Mouse (Mus musculus): ENCODE measurements around the gene Ceacam11.
"Not testable (repeated sequence)": the region's sequence is repeated elsewhere in the genome, so short reads cannot be mapped to it uniquely, and the experiment has no call there.

Ceacam11 gene

DNA sequence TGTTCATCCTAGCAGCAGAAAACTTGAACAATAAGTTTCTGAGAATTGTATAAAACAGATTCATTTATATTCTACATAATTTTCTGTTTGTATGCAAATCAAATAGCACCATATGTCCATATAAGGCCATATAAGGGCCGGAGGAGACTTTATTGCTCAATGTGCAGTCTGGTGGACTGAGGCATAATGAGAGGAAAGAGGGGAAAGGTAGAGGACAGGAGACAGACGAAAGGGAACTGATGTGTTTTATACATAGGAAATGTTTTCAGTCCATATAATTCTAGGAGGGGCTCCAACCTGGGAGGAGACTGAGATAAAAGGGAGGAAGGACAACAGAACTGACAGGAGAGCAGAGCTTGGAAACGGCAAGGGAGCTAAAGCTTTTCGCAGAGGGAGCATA, at the start of gene Ceacam11:
Gene Ceacam11, plus strand, starts transcription at position 301 of the 400 bp plus-strand sequence.
- DNase-seq (ENCODE audit: low spot score in 2 of 2): no peak

DNA sequence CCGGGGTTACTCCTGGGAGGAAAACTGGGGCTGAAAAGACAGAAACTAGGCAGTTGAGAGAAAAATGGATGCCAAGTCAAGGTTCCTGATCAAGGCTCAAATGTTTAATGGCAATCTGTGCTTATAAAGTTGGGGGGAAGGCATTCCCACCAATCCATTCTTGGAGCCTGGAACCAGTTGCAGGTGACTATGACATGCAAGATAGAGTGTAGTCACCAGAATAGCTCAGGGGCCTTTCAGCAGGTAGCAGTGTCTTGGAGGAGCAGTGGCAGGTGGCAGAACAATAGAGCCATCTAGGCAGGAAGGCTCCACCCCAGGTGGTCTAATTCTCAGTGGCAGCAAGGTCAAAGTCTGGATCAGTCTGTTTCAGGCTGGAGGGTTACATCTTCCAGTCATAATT, 29.2 kb downstream of the Ceacam11 start:
- not testable (repeated sequence) for DNase-seq (ENCODE audit: low spot score in 2 of 2)

DNA sequence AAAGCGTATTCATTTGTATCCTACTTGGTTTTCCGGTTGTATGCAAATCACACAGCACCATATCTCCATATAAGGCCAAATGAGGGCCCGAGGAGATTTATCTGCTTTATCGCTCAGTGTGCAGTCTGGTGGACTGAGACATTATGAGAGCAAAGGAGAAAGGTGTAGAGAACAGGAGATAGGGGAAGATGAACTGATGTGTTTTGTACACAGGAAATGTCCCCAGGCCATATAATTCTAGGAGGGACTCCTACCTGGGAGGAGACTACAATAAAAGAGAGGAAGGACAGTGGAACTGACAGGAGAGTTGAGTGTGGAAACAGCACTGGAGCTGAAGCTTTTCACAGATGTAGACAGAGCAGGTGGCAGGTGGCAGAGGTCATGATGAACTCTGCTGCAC, 37.7 kb downstream of the Ceacam11 start, which contains the start of gene Ceacam13:
Gene Ceacam13, plus strand, starts transcription at position 301 of the 400 bp plus-strand sequence.
- no peak for DNase-seq (ENCODE audit: low spot score in 2 of 2)
